Mouse (Mus musculus): ENCODE data around the gene Rps6kb1.

- TF ChIP-seq CTCF (IDR thresholded peaks at IDR 0.05; ENCODE audit: control insufficient read depth, insufficient read depth, insufficient read length) (no peak), MYOG (IDR thresholded peaks at IDR 0.05; ENCODE audit: control insufficient read depth, extremely low read depth, insufficient read length) (no peak), USF1 (IDR thresholded peaks at IDR 0.05; ENCODE audit: low read depth) (no peak), FOSL1 (IDR thresholded peaks at IDR 0.05; ENCODE audit: insufficient read depth, low read length, poor library complexity, severe bottlenecking) (no peak), MYOD1 (IDR thresholded peaks at IDR 0.05; ENCODE audit: control insufficient read depth, insufficient read length, low read depth) (no peak)
Measured at GRCm38 (mm10) chr11:86579731-86580318, 35.2 kb upstream of the Rps6kb1 start.
